Mouse (Mus musculus): ENCODE data around the gene Fah. TPM values are rescaled to one million over a fixed set of nuclear protein-coding genes. Genes with fewer than 3 reads are reported as not detected.

Fah gene
- total RNA-seq, 2 experiments from 2014 or later, result 20.7 to 21.0 TPM

DNA sequence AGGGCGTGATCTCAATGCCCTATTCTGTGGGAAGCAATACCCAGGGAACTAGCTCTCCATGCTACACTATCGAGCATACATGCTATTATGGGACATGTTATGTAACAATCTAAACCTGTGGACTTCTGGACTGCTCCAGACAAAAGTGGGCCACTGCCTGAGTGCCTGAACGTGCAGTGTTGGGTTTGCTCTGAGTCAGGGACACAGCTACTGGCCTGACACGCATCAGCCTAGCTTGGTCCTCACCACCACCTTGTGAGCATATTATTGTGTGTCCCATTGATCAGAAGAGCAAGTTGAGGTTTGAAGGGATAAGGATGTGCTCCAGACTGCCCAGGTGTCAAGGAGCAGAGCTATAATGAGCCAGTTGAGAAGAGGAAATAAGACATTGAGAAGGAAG, 61.6 kb downstream of the Fah start:
- H3K4me3 ChIP-seq, result no peak overlapping the region
- H3K27ac ChIP-seq, result no peak overlapping the region; the same call in 1 of the 2 replicates
- no peak for DNase-seq (ENCODE audit: low spot score in 2 of 2)
- TF ChIP-seq CTCF (conservative IDR thresholded peaks at IDR 0.05), result no peak

Other genes with a start within 250 kb of the Fah start
- gene Arnt2, start 196.5 kb downstream of the Fah start, total RNA-seq (2021), result 100 to 1,000 TPM; 146 to 163 TPM
- 10 to 100 TPM; 81.8 to 82.2 TPM for gene Gm2115, start 77.8 kb downstream of the Fah start, total RNA-seq (2021)
- 10 to 100 TPM; 70.1 to 77.2 TPM for gene Zfand6, start 83.2 kb upstream of the Fah start, total RNA-seq (2021)
- gene Olfr291, start 246.8 kb upstream of the Fah start, total RNA-seq (2021), result not detected